In genomic region chr15:8596375-8596900, GRCm38 (mm10) we compare ENCODE assay signal across 20 mouse cellular contexts.
"Had no signal": no experiment of that assay in that cellular context is flagged by ENCODE, and none has a peak within 500 bp of the region (broad histone marks: within the 10 kb centered on the region; RNA-seq: fewer than 3 reads in every experiment).

No protein-coding gene starts in this region.

- H3K27ac ChIP-seq: kidney, embryonic 15.5 days; left cerebral cortex, adult 2 months; limb, embryonic 12.5 days; liver, embryonic 13.5 days; neural tube, embryonic 12.5 days; neural tube, embryonic 15.5 days; stomach, postnatal 0 days had no signal

- H3K4me1 ChIP-seq: kidney, embryonic 15.5 days; liver, embryonic 13.5 days; neural tube, embryonic 12.5 days; neural tube, embryonic 15.5 days had no signal

- H3K9me3 ChIP-seq: kidney, embryonic 15.5 days; limb, embryonic 12.5 days; liver, embryonic 13.5 days; neural tube, embryonic 12.5 days; neural tube, embryonic 15.5 days had no signal

- H3K4me3 ChIP-seq: kidney, embryonic 15.5 days; left cerebral cortex, adult 2 months; limb, embryonic 12.5 days; liver, embryonic 13.5 days; neural tube, embryonic 12.5 days; neural tube, embryonic 15.5 days had no signal

- H3K4me2 ChIP-seq: kidney, embryonic 15.5 days; limb, embryonic 12.5 days; liver, embryonic 13.5 days; midbrain, embryonic 11.5 days; neural tube, embryonic 12.5 days; neural tube, embryonic 15.5 days had no signal

- H3K36me3 ChIP-seq: kidney, embryonic 15.5 days; limb, embryonic 12.5 days; liver, embryonic 13.5 days; neural tube, embryonic 12.5 days; neural tube, embryonic 15.5 days had no signal

- DNase-seq: kidney, adult 8-10 months; kidney, postnatal 10 days; kidney, postnatal 36 days; layer of hippocampus, postnatal 36 days; liver, embryonic 13.5 days; lung, adult 2 months; lung, postnatal 14 days; lung, postnatal 4 days; midbrain, embryonic 14.5 days; right cerebral cortex, adult 18-20 months; right cerebral cortex, postnatal 14 days; right cerebral cortex, postnatal 4 days; thymus, postnatal 25 days had no signal

- H3K27me3 ChIP-seq: kidney, embryonic 15.5 days; limb, embryonic 12.5 days; liver, embryonic 13.5 days; neural tube, embryonic 12.5 days; neural tube, embryonic 15.5 days had no signal

- H3K9ac ChIP-seq: kidney, embryonic 15.5 days; limb, embryonic 12.5 days; liver, embryonic 13.5 days; neural tube, embryonic 12.5 days; neural tube, embryonic 15.5 days had no signal
